Mouse (Mus musculus): ENCODE measurements around the gene Fbxo10. TPM values are rescaled to one million over a fixed set of nuclear protein-coding genes. Genes with fewer than 3 reads are reported as not detected.
"Not testable (repeated sequence)": the region's sequence is repeated elsewhere in the genome, so short reads cannot be mapped to it uniquely, and the experiment has no call there.

Fbxo10 gene
- polyA plus RNA-seq, 1 experiment from 2014 or later: 2.7 TPM

- no peak overlapping the region for H3K4me3 ChIP-seq (ENCODE audit: inconsistent target)
- 88% methylated on average over 5 of the region's 6 CpGs for WGBS (ENCODE audit: missing documents)
- no peak overlapping the region for H3K27ac ChIP-seq
- H3K79me2 ChIP-seq (ENCODE audit: inconsistent target): peaks cover 100% of the 10 kb centered on the region
- peaks cover 3% of the 10 kb centered on the region; the same call in 1 of the 2 replicates for H3K36me3 ChIP-seq (ENCODE audit: inconsistent target)
Observed at GRCm38 (mm10) chr4:45000001-45000400, 84.4 kb downstream of the Fbxo10 start.

DNA sequence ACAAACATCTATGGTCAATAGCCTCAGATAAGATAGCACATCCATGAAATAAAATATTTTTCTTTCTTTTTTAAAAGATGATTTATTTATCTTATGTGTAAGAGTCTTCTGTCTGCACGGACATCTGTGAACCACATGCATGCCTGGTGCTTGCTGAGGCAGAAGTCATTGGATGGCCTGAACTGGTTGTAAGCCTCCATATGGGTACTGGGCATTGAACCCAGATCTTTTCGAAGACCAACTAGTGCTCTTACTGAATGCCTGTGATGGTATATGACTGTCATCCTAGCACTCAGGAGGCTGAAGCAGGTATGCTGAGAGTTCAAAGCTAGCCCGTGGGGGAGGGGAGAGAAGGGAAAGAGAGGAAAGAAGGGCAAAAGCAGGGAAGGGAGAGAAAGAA, 86.3 kb downstream of the Fbxo10 start:
- Histone ChIP-seq H3K4me3 (ENCODE audit: inconsistent target) (no peak overlapping the region), H3K27ac (no peak overlapping the region), H3K36me3 (ENCODE audit: inconsistent target) (peaks cover 18% of the 10 kb centered on the region), H3K79me2 (ENCODE audit: inconsistent target) (peaks cover 95% of the 10 kb centered on the region)
- WGBS (ENCODE audit: missing documents): 94% methylated on average over 2 of the region's 3 CpGs

- H3K79me2 ChIP-seq (ENCODE audit: inconsistent target): peaks cover 62% of the 10 kb centered on the region
- peaks cover 29% of the 10 kb centered on the region for H3K36me3 ChIP-seq (ENCODE audit: inconsistent target)
- H3K27ac ChIP-seq: no peak overlapping the region
- no peak overlapping the region for H3K4me3 ChIP-seq (ENCODE audit: inconsistent target)
- WGBS (ENCODE audit: missing documents): 93% methylated on average over 18 of the region's 18 CpGs
Observed at GRCm38 (mm10) chr4:44994776-44995175, 89.6 kb downstream of the Fbxo10 start.

DNA sequence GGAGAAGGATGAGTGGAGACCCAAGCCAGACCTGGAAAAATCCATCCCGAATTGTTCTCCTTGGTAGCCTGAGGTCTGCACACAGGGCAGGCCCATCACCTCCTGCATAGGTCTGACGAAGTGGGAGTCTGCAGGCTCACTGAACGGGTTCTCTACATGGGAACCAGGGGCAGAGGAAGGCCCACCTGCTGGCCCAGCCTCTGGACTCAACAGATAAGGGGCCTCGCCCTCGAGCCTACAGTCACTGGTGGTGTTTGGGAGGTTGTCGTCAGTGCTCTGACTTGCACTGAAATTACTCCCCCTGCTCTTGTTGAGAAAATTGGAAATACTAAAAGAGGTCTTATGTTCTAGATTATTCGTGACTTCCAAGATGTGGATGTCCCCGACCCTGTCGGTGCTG, 90.6 kb downstream of the Fbxo10 start:
- 92% methylated on average over 9 of the region's 9 CpGs for WGBS (ENCODE audit: missing documents)
- no peak overlapping the region for H3K27ac ChIP-seq
- H3K79me2 ChIP-seq (ENCODE audit: inconsistent target): peaks cover 53% of the 10 kb centered on the region
- no peak overlapping the region for H3K4me3 ChIP-seq (ENCODE audit: inconsistent target)
- peaks cover 29% of the 10 kb centered on the region for H3K36me3 ChIP-seq (ENCODE audit: inconsistent target)

DNA sequence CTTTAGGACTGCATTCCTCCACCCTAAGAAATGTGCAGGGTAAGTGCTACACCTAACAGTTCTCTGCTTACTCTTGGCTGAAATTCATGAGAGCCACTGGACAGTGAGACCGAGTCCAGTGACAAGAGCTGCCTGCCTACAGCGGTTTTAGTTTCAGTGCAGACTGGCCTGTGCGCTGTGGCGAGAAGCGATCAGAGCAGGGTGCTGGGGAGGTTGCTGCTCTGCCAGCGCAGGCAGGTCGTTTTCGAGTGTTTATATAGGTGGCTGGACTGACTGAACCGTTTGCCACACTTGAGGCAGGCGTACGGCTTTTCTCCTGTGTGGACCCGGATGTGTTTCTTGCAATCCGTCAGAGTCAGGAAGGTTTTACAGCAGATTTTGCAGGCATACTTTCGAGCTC, 91.2 kb downstream of the Fbxo10 start:
- WGBS (ENCODE audit: missing documents): 89% methylated on average over 4 of the region's 14 CpGs
- H3K4me3 ChIP-seq (ENCODE audit: inconsistent target); H3K27ac ChIP-seq: not testable (repeated sequence)
- H3K79me2 ChIP-seq (ENCODE audit: inconsistent target): peaks cover 46% of the 10 kb centered on the region; the same call in 1 of the 2 replicates
- peaks cover 29% of the 10 kb centered on the region for H3K36me3 ChIP-seq (ENCODE audit: inconsistent target)

- Histone ChIP-seq H3K36me3 (ENCODE audit: inconsistent target) (peaks cover 29% of the 10 kb centered on the region), H3K79me2 (ENCODE audit: inconsistent target) (peaks cover 38% of the 10 kb centered on the region; the same call in 1 of the 2 replicates)
- not testable (repeated sequence) for H3K4me3 ChIP-seq (ENCODE audit: inconsistent target); H3K27ac ChIP-seq
- WGBS (ENCODE audit: missing documents): 94% methylated on average over 11 of the region's 11 CpGs
Observed at GRCm38 (mm10) chr4:44992330-44992729, 92.1 kb downstream of the Fbxo10 start.

- peaks cover 29% of the 10 kb centered on the region for H3K36me3 ChIP-seq (ENCODE audit: inconsistent target)
- H3K79me2 ChIP-seq (ENCODE audit: inconsistent target): peaks cover 20% of the 10 kb centered on the region; the same call in 1 of the 2 replicates
- no peak overlapping the region for H3K27ac ChIP-seq
- WGBS (ENCODE audit: missing documents): 96% methylated on average over 5 of the region's 5 CpGs
- H3K4me3 ChIP-seq (ENCODE audit: inconsistent target): no peak overlapping the region
Observed at GRCm38 (mm10) chr4:44990560-44990959, 93.8 kb downstream of the Fbxo10 start.

Other genes starting within 250 kb of the Fbxo10 start
- gene Grhpr, start 103.2 kb downstream of the Fbxo10 start, polyA plus RNA-seq (2018): 2.3 to 8.6 TPM (median 2.9 TPM) in 3 replicates
- 4.9 to 12.1 TPM (median 5.8 TPM) in 3 replicates for gene Zbtb5, start 72.2 kb downstream of the Fbxo10 start, polyA plus RNA-seq (2018)
- gene Polr1e, start 66.0 kb downstream of the Fbxo10 start, polyA plus RNA-seq (2018): 2.3 to 8.3 TPM (median 3.3 TPM) in 3 replicates
- gene Tomm5, start 23.5 kb upstream of the Fbxo10 start, polyA plus RNA-seq (2018): 60.3 to 124 TPM (median 74.8 TPM) in 3 replicates
- not detected in 3 replicates for gene Frmpd1, start 100.3 kb upstream of the Fbxo10 start, polyA plus RNA-seq (2018)
- gene Trmt10b, start 212.5 kb upstream of the Fbxo10 start, polyA plus RNA-seq (2018): 4.3 to 8.1 TPM (median 6.8 TPM) in 3 replicates